Comparison of ENCODE assay signal across 10 mouse cellular contexts in genomic region chr16:30973416-30973815, GRCm38 (mm10).
DNase-seq lines count a peak whose midpoint lies in the region; ATAC-seq and TF ChIP-seq lines count a peak whose summit lies in the region.
"Had no signal": no experiment of that assay in that cellular context is flagged by ENCODE, and none has a peak within 500 bp of the region (broad histone marks: within the 10 kb centered on the region; RNA-seq: fewer than 3 reads in every experiment).

No protein-coding gene starts in this region.

- H3K4me1 ChIP-seq in hindbrain, embryonic 12.5 days, result peaks cover 34% of the 10 kb centered on the region
- peaks cover 59% of the 10 kb centered on the region for H3K4me1 ChIP-seq in lung, embryonic 15.5 days
- peaks cover 9% of the 10 kb centered on the region for H3K4me1 ChIP-seq in thymus, adult 2 months (replicated peaks; ENCODE audit: control insufficient read depth, insufficient read depth, low read length)

- H3K27me3 ChIP-seq in hindbrain, embryonic 12.5 days, result no peaks in the 10 kb centered on the region
- H3K27me3 ChIP-seq in lung, embryonic 15.5 days, result no peaks in the 10 kb centered on the region
- H3K27me3 ChIP-seq in thymus, adult 2 months (ENCODE audit: control insufficient read depth, insufficient read depth, low read length), result no peaks in the 10 kb centered on the region
- H3K27me3 ChIP-seq: midbrain, embryonic 12.5 days had no signal

- H3K4me3 ChIP-seq in hindbrain, embryonic 12.5 days, result no peak overlapping the region
- H3K4me3 ChIP-seq in lung, embryonic 15.5 days, result no peak overlapping the region
- no peak overlapping the region for H3K4me3 ChIP-seq in thymus, adult 2 months (ENCODE audit: control insufficient read depth, insufficient read depth, low read length)
- H3K4me3 ChIP-seq: midbrain, embryonic 12.5 days had no signal

- no peak overlapping the region for H3K4me2 ChIP-seq in hindbrain, embryonic 12.5 days (replicated peaks)
- H3K4me2 ChIP-seq in lung, embryonic 15.5 days, result no peak overlapping the region
- H3K4me2 ChIP-seq: midbrain, embryonic 12.5 days had no signal

- no peak for TF ChIP-seq POLR2A in thymus, adult 2 months (IDR thresholded peaks at IDR 0.05; ENCODE audit: control insufficient read depth, extremely low read depth, insufficient read depth, low read length, poor library complexity)

- no peaks in the 10 kb centered on the region for H3K9me3 ChIP-seq in hindbrain, embryonic 12.5 days (replicated peaks)
- H3K9me3 ChIP-seq in lung, embryonic 15.5 days, result no peaks in the 10 kb centered on the region
- H3K9me3 ChIP-seq: G1E; midbrain, embryonic 12.5 days had no signal

- intact Hi-C loops in heart, postnatal 25 days (cut with DNase I), result loop anchor here (2.0 kb wide), 1 partner anchor 101 kb away; no protein-coding TSS in a partner anchor

- H3K9ac ChIP-seq in hindbrain, embryonic 12.5 days, result no peak overlapping the region
- no peak overlapping the region for H3K9ac ChIP-seq in lung, embryonic 15.5 days
- H3K9ac ChIP-seq: midbrain, embryonic 12.5 days had no signal

- peak; percentile 97 for DNase-seq in heart, adult 11 months
- no peak for DNase-seq in heart, postnatal 25 days (ENCODE audit: low spot score)
- DNase-seq in adrenal gland, postnatal 10 days, result peak; percentile 73
- DNase-seq in urinary bladder, postnatal 25 days (ENCODE audit: low spot score), result no peak
- no peak for DNase-seq in thymus, adult 2 months
- no peak for DNase-seq in ovary, postnatal 14 days (ENCODE audit: low spot score)

- H3K27ac ChIP-seq in hindbrain, embryonic 12.5 days, result peak overlapping the region; percentile 23; the same call in 1 of the 2 replicates
- peak overlapping the region; percentile 66 for H3K27ac ChIP-seq in lung, embryonic 15.5 days
- no peak overlapping the region for H3K27ac ChIP-seq in thymus, adult 2 months (ENCODE audit: control insufficient read depth, insufficient read depth, low read length)
- H3K27ac ChIP-seq: midbrain, embryonic 12.5 days had no signal

- no peak for ATAC-seq in hindbrain, embryonic 12.5 days (ENCODE audit: low FRiP score)
- ATAC-seq in lung, embryonic 15.5 days (ENCODE audit: borderline replicate concordance, extremely low read depth, low FRiP score, low TSS enrichment), result 0 out of 2 replicates have a peak, but pooled peaks have one; percentile 20

- no peak for TF ChIP-seq CTCF in thymus, adult 2 months (IDR thresholded peaks at IDR 0.05; ENCODE audit: borderline replicate concordance, control insufficient read depth, extremely low read depth, insufficient read depth, low read length, poor library complexity)

- H3K36me3 ChIP-seq in hindbrain, embryonic 12.5 days, result no peaks in the 10 kb centered on the region
- H3K36me3 ChIP-seq in lung, embryonic 15.5 days, result no peaks in the 10 kb centered on the region
- H3K36me3 ChIP-seq in thymus, adult 2 months (ENCODE audit: control insufficient read depth, insufficient read depth, low read length), result no peaks in the 10 kb centered on the region
- H3K36me3 ChIP-seq: midbrain, embryonic 12.5 days had no signal

- 59% methylated on average over 6 of the region's 6 CpGs for WGBS in hindbrain, embryonic 12.5 days
- 11% methylated on average over 6 of the region's 6 CpGs for WGBS in lung, embryonic 15.5 days
- WGBS in thymus, adult 2 months, result 53% methylated on average over 6 of the region's 6 CpGs

Comparison
In these comparisons a context has a peak if more than half of its experiments do, and no peak if none do; other contexts are left out.
1. DNase-seq: peak in heart, adult 11 months (single experiment) and adrenal gland, postnatal 10 days (single experiment); none in heart, postnatal 25 days (single experiment), urinary bladder, postnatal 25 days (single experiment), thymus, adult 2 months (single experiment) and ovary, postnatal 14 days (single experiment).